Mouse (Mus musculus) intestine, embryonic 14.5 days (tissue): Measurements from ENCODE around the gene Zfp512. TPM values are rescaled to one million over a fixed set of nuclear protein-coding genes. Genes with fewer than 3 reads are reported as not detected.

Experiments
- ATAC-seq: fragments of 200-750 bp; cut with Nextera tagmentation; replicated peaks from 2 replicates; pipeline ENCODE4 v1.8.0; 2017; ENCODE audit warnings: low read depth, moderate number of reproducible peaks, moderate TSS enrichment, moderate library complexity; ENCODE audit not compliant: low FRiP score, low TSS enrichment
- DNase-seq: peaks from one replicate; pipeline ENCODE4 v3.0.0-alpha.2; 2018; ENCODE audit warnings: low spot score
- H3K27ac ChIP-seq: fragments of 300-500 bp; sonication (generic); 2 replicates; pipeline ENCODE4 v1.5.1; 2014; ENCODE audit warnings: low read depth, mild to moderate bottlenecking, control low read depth
- H3K27me3 ChIP-seq: fragments of 300-500 bp; sonication (generic); replicated peaks from 2 replicates; pipeline ENCODE4 v1.6.1; 2014; ENCODE audit warnings: low read length, control low read depth; ENCODE audit not compliant: control insufficient read depth, insufficient read depth
- H3K36me3 ChIP-seq: fragments of 300-500 bp; sonication (generic); 2 replicates; pipeline ENCODE4 v1.6.1; 2014; ENCODE audit warnings: low read length, control low read depth; ENCODE audit not compliant: control insufficient read depth, insufficient read depth
- H3K4me1 ChIP-seq: fragments of 300-500 bp; sonication (generic); replicated peaks from 2 replicates; pipeline ENCODE4 v1.6.1; 2014; ENCODE audit warnings: low read length, control low read depth, mixed read lengths; ENCODE audit not compliant: control insufficient read depth, insufficient read depth
- H3K4me2 ChIP-seq: fragments of 300-500 bp; sonication (generic); 2 replicates; pipeline ENCODE4 v1.6.1; 2014; ENCODE audit warnings: low read length
- H3K4me3 ChIP-seq: fragments of 300-500 bp; sonication (generic); 2 replicates; pipeline ENCODE4 v1.5.1; 2014; ENCODE audit warnings: low read depth, low read length, control low read depth, mixed read lengths
- H3K9ac ChIP-seq: fragments of 300-500 bp; sonication (generic); 2 replicates; pipeline ENCODE4 v1.6.1; 2014; ENCODE audit warnings: mild to moderate bottlenecking, low read length
- H3K9me3 ChIP-seq: fragments of 300-500 bp; sonication (generic); 2 replicates; pipeline ENCODE4 v1.6.1; 2016; ENCODE audit warnings: low read length, control low read depth; ENCODE audit not compliant: control insufficient read depth
- WGBS: fragments of 180-500 bp; shearing (Covaris S2); extraction: QIAGEN DNeasy Blood & Tissue Kit; methylation state at CpG from one replicate; pipeline ENCODE4 v1.1.7; 2014; 5-methylcytosine and 5-hydroxymethylcytosine counted together
- polyA plus RNA-seq: library from polyadenylated mRNA; unstranded; fragments of >200 nt; fragmentation: Nextera tagmentation; extraction: Ambion mirVana; gene quantifications from 2 replicates; pipeline ENCODE4 v1.2.1, GENCODE M21; 2014

The Zfp512 gene
- polyA plus RNA-seq, 1 experiment from 2014 or later = 43.7 TPM

DNA sequence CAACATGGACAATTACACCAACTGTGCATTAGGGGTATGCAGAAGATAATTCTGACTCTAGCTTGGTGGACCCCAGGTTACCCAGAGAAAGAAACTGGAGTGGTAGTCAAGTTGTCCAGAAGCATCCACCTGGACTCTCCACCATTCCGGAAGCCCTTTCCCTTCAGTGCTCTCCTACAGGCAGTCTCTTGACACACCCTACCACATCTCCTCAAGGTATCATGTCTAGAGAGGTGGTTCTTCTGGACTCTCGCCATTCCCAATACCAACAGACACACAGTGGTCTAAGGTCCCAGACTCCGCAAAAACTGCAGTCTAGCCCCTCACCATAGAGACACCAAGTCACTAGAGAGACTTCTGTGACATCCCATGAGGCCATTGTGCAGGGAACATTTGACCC lies 33.2 kb downstream of the Zfp512 start, which contains the start of gene 4930548H24Rik:
Gene 4930548H24Rik, plus strand, starts transcription at position 301 of the 400 bp plus-strand sequence.
- Histone ChIP-seq H3K36me3 (peaks cover 16% of the 10 kb centered on the region), H3K4me1 (no peaks in the 10 kb centered on the region), H3K9me3 (no peaks in the 10 kb centered on the region), H3K9ac (no peak within 1 kb of the TSS), H3K4me3 (no peak within 1 kb of the TSS), H3K4me2 (no peak within 1 kb of the TSS), H3K27me3 (no peaks in the 10 kb centered on the region), H3K27ac (no peak within 1 kb of the TSS)
- DNase-seq (no peak), ATAC-seq (no peak)
- WGBS = 96% methylated on average over 3 of the region's 3 CpGs

DNA sequence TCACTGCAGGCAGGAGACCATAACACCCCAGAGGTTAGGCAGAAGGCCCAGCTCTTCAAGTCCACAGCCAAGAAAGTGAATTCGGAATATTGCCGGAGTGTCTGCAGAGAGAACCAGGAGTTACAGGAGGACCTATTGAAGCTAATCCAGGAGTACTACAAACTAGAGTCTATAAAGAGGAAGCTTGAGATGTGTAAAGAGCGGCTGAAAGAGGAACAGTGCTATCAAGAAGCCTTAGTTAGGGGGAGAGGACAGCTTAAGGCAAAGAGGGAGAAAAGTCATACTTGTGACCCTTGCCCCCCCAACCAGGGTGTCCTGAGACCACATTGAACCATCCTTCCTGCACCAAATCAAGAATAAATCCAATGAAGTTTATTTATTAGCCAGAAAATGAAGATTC lies 35.7 kb downstream of the Zfp512 start:
- 90% methylated on average over 3 of the region's 3 CpGs for WGBS

DNA sequence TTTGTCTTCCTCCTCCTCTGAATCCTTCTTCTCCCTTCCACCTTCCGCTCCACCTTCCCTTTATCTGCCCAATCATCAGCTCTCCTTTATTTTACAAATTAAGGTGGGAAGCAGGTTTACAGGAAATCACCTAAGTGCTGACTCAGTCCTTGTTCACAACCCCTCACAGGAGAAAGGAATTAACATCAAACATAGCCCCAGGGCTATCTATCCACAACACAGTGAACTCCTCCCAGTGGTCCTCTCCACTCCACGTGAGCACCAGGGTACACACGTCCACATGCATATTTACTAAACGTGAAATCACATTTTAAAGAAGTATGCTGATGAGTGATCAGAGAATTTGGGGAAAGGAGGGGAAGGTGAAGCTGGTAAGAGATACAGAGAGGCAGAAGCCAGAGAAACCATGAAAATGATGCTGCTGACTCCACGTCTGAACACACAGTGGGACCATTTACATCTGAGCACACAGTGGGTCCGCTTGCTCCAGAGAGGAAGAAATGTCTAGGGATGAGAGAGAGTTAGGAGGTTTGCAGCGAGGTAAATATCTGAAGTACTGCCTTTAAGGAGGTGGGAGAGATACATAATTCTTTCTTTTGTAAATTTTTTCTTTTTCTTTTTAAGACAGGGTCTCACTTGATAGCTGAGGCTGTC lies 37.0 kb downstream of the Zfp512 start:
- WGBS = 63% methylated on average over 7 of the region's 7 CpGs
- Histone ChIP-seq H3K27me3 (no peaks in the 10 kb centered on the region), H3K4me3 (no peak overlapping the region), H3K9me3 (no peaks in the 10 kb centered on the region), H3K27ac (no peak overlapping the region), H3K4me2 (no peak overlapping the region), H3K4me1 (no peaks in the 10 kb centered on the region), H3K36me3 (no peaks in the 10 kb centered on the region), H3K9ac (no peak overlapping the region)
- ATAC-seq (no peak), DNase-seq (no peak)

More for the DNA sequence above, 35.7 kb downstream of the Zfp512 start:
- no peak overlapping the region for H3K4me3 ChIP-seq
- no peaks in the 10 kb centered on the region for H3K9me3 ChIP-seq
- ATAC-seq = no peak
- no peak overlapping the region for H3K4me2 ChIP-seq
- H3K27me3 ChIP-seq = no peaks in the 10 kb centered on the region
- H3K9ac ChIP-seq = no peak overlapping the region
- H3K36me3 ChIP-seq = no peaks in the 10 kb centered on the region
- H3K4me1 ChIP-seq = no peaks in the 10 kb centered on the region
- H3K27ac ChIP-seq = no peak overlapping the region
- DNase-seq = no peak

DNA sequence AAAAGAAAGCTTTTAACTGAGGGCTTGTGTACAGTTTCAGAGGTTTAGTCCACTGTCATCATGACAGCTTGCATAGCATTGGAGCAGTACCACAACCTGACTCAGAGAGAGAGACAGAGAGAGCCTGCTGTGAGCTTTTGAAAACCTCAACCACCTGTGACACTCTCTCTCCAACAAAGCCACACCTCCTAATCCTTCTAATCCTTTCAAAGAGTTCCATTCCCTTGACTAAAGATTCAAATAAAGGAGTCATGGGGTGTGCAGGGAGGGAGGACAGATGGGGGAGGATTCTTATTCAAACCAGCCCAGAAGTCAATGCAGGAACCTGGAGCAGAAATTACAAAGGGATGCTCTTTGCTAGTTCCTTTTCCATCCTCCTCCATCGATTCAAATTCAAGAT lies 39.8 kb downstream of the Zfp512 start:
- no peak overlapping the region for H3K4me2 ChIP-seq
- no peak overlapping the region for H3K27ac ChIP-seq
- 66% methylated on average over 1 of the region's 1 CpGs for WGBS
- no peaks in the 10 kb centered on the region for H3K9me3 ChIP-seq
- no peaks in the 10 kb centered on the region for H3K27me3 ChIP-seq
- no peak overlapping the region for H3K9ac ChIP-seq
- ATAC-seq = no peak
- no peak for DNase-seq
- H3K4me1 ChIP-seq = peaks cover 8% of the 10 kb centered on the region
- H3K36me3 ChIP-seq = peaks cover 9% of the 10 kb centered on the region
- no peak overlapping the region for H3K4me3 ChIP-seq

DNA sequence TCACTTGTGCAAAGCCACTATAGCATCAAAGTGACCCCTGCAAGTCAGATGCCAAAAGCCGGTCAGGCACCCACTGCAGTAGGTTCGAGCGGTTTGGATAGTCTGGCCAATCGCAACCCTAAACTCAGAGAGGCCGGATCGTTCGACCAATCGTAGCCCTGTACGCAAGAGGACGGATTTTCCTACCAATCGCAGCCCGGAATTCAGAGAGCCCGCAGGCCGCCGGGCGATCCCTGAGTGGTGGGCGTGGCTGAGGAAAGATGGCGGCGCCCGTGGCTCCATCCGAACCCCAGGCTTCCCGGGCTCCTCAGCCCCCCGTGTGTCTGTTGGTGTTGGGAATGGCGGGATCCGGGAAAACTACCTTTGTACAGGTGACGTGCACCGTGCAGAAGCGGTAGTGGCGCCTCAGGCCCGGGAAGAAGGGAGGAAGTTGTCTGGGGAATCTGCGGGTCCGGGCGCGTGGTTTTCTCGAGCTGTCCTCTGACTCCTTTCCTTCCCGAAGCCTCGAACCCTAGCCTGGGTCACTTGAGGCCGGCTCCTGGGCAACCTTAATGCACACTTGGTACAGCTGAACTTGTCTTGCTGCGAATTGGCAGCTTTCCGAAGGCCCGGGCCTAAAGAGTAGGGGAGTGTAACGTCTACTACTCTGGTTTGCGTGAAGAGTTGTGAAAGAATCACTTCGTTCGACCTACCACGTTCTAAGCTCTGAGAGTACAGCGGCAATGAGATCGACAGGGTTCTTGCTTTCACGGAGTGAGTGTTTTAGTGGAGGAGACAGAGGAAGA lies 42.5 kb downstream of the Zfp512 start, which contains the start of gene Gpn1:
Gene Gpn1, plus strand, starts transcription at position 229 of the 785 bp plus-strand sequence.
- Histone ChIP-seq H3K9me3 (no peaks in the 10 kb centered on the region), H3K36me3 (peaks cover 33% of the 10 kb centered on the region), H3K9ac (peak within 1 kb of the TSS; percentile 77), H3K4me1 (peaks cover 8% of the 10 kb centered on the region), H3K4me3 (peak within 1 kb of the TSS; percentile 98), H3K27me3 (no peaks in the 10 kb centered on the region), H3K4me2 (peak within 1 kb of the TSS; percentile 87), H3K27ac (no peak within 1 kb of the TSS)
- peak; percentile 100 for ATAC-seq
- WGBS = under 1% methylated on average over 49 of the region's 49 CpGs
- peak; percentile 91 for DNase-seq

DNA sequence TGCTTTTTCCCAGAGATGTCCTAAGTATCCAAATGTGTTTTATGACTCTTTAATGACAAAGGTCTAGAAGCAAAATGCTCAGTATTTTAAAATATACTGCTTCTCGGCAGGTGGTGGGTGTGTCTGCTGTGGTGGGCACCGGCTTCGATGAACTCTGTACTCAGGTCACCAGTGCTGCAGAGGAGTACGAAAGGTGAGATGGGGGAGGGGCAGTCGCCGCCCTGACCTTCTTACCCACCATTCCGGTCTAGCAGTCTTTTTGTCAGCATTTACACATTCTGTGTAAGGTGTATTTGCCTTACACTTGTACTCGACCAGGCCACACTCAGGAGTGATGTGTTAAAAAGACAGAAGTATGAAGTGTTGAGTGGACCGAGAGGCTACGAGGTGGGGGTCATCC lies 52.6 kb downstream of the Zfp512 start:
- 82% methylated on average over 10 of the region's 10 CpGs for WGBS
- no peaks in the 10 kb centered on the region for H3K27me3 ChIP-seq
- no peaks in the 10 kb centered on the region for H3K9me3 ChIP-seq
- no peak overlapping the region for H3K27ac ChIP-seq
- ATAC-seq = no peak
- no peak overlapping the region for H3K9ac ChIP-seq
- no peak overlapping the region for H3K4me2 ChIP-seq
- peaks cover 94% of the 10 kb centered on the region for H3K36me3 ChIP-seq
- H3K4me3 ChIP-seq = no peak overlapping the region
- DNase-seq = no peak
- H3K4me1 ChIP-seq = no peaks in the 10 kb centered on the region

DNA sequence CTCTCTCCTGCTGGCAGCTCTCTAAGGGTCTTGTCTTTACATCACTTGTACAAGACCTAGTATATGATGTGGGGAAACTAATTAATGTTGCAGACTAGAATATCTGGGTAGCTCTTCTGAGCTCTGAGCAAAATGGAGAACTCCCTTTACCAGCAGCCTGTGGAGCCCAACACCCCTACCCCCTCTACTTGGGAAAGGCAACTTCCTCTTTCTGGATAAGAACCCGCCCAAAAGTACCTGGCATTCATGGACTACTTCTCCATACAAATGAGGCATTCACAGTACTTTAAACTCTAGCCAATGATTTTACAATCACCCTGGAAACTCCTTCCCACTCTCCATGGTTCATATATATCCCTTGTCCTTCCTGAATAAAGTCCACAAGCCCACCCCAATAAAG lies 60.2 kb downstream of the Zfp512 start:
- Histone ChIP-seq H3K27me3 (no peaks in the 10 kb centered on the region), H3K4me3 (no peak overlapping the region), H3K4me1 (no peaks in the 10 kb centered on the region), H3K9ac (no peak overlapping the region), H3K27ac (no peak overlapping the region), H3K9me3 (no peaks in the 10 kb centered on the region), H3K4me2 (no peak overlapping the region), H3K36me3 (peaks cover 88% of the 10 kb centered on the region)
- WGBS = 76% methylated on average over 1 of the region's 1 CpGs
- ATAC-seq (no peak), DNase-seq (no peak)

DNA sequence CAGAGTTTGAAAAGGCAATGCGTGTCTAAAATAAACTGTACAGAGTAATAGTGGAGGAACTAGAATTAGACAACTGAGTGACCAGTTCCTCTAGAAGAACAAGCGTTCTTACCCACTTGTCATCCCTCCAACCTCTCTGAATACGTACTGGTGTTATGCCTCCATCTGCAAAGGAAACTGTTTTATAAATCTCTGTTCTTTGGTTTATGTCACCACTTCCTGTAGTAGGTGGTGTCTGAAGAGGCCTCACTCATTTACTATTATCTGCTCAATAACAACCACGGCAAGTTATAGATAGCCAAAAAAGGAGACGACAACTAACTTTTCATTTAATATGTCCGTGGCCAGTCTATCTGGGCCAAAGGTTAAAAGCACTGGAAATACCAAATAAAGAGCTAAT lies 68.3 kb downstream of the Zfp512 start:
- DNase-seq (no peak), ATAC-seq (no peak)
- Histone ChIP-seq H3K27ac (no peak overlapping the region), H3K4me1 (no peaks in the 10 kb centered on the region; the same call in 1 of the 2 replicates), H3K4me2 (no peak overlapping the region), H3K9ac (no peak overlapping the region), H3K9me3 (no peaks in the 10 kb centered on the region), H3K27me3 (no peaks in the 10 kb centered on the region), H3K36me3 (peaks cover 67% of the 10 kb centered on the region), H3K4me3 (no peak overlapping the region)
- 85% methylated on average over 6 of the region's 6 CpGs for WGBS
